Mouse (Mus musculus): ENCODE results near the gene Hoxd11. TPM values are rescaled to one million over a fixed set of nuclear protein-coding genes. Genes with fewer than 3 reads are reported as not detected.

Hoxd11 gene
- polyA plus RNA-seq, 1 experiment from 2014 or later = not detected

DNA sequence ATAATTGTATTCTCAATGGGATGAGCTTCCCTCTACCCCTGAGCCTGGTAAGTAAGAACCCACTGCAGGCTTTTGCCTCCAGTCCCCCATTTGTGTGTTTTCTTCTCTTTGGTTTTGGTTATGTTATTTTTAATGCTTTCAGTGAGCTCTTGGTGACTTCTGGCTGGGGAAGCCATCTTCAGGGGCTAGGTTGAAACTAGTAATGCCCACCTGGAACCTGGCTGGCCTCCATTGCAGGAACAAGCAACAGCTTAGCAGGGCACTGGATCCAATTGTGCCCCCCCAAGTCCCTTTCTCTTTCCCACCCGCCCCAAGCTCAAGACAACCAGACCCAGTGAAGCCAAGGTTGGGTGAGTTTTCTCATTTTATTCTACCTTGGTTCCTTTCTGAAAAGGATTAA, 16.0 kb downstream of the Hoxd11 start:
- Histone ChIP-seq H3K27me3 (ENCODE audit: control insufficient read depth, insufficient read depth, low read length) (peaks cover 71% of the 10 kb centered on the region), H3K27ac (ENCODE audit: low read length) (no peak overlapping the region)

DNA sequence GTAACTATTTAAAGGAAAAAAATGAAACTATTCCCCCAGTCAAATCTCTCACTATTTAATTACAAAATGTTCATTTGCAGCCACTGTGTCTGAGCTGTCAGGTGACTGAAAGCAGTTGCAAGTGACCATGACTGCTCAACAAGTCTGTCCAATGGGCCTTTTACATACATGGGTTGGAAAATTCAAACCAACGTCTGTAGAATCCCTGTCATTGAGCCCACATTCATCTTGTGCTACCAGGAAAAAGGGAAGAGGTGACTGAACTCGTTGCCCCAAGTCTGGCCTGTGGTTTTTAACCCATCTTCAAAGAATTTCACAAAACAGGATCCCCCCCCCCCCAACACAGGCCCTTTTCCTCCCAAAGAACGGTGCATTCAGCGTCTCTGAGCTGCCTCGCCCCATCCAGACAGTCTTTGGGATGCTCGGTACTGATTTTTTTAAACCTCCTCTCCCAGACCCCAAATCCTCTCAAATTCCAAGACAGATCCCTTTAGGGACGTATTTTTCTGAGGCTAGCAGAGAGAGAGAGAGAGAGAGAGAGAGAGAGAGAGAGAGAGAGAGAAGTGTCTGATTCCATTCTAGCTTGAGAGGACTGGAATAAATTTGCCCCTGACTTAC, 16.6 kb downstream of the Hoxd11 start:
- WGBS = 2% methylated on average over 7 of the region's 7 CpGs
- H3K9ac ChIP-seq (replicated peaks; ENCODE audit: low read depth, low read length) = no peak overlapping the region
- ATAC-seq (ENCODE audit: insufficient number of reproducible peaks, insufficient read depth, low FRiP score, low read depth) = no peak
- H3K4me3 ChIP-seq (ENCODE audit: low read depth, low read length) = no peak overlapping the region
- H3K36me3 ChIP-seq (ENCODE audit: control insufficient read depth, insufficient read depth, low read length) = no peaks in the 10 kb centered on the region
- no peaks in the 10 kb centered on the region for H3K9me3 ChIP-seq (ENCODE audit: control insufficient read depth, low read depth, low read length)
- no peak overlapping the region for H3K4me2 ChIP-seq (replicated peaks; ENCODE audit: low read depth, low read length)
- H3K27me3 ChIP-seq (ENCODE audit: control insufficient read depth, insufficient read depth, low read length) = peaks cover 76% of the 10 kb centered on the region
- H3K4me1 ChIP-seq (ENCODE audit: control insufficient read depth, insufficient read depth, low read length) = no peaks in the 10 kb centered on the region
- no peak overlapping the region for H3K27ac ChIP-seq (ENCODE audit: low read length)

More for the DNA sequence above, 16.0 kb downstream of the Hoxd11 start:
- no peaks in the 10 kb centered on the region for H3K36me3 ChIP-seq (ENCODE audit: control insufficient read depth, insufficient read depth, low read length)
- H3K4me3 ChIP-seq (ENCODE audit: low read depth, low read length) = no peak overlapping the region
- ATAC-seq (ENCODE audit: insufficient number of reproducible peaks, insufficient read depth, low FRiP score, low read depth) = no peak
- no peak overlapping the region for H3K9ac ChIP-seq (replicated peaks; ENCODE audit: low read depth, low read length)
- H3K4me2 ChIP-seq (replicated peaks; ENCODE audit: low read depth, low read length) = no peak overlapping the region
- no peaks in the 10 kb centered on the region for H3K9me3 ChIP-seq (ENCODE audit: control insufficient read depth, low read depth, low read length)
- 6% methylated on average over 1 of the region's 1 CpGs for WGBS
- H3K4me1 ChIP-seq (ENCODE audit: control insufficient read depth, insufficient read depth, low read length) = no peaks in the 10 kb centered on the region

DNA sequence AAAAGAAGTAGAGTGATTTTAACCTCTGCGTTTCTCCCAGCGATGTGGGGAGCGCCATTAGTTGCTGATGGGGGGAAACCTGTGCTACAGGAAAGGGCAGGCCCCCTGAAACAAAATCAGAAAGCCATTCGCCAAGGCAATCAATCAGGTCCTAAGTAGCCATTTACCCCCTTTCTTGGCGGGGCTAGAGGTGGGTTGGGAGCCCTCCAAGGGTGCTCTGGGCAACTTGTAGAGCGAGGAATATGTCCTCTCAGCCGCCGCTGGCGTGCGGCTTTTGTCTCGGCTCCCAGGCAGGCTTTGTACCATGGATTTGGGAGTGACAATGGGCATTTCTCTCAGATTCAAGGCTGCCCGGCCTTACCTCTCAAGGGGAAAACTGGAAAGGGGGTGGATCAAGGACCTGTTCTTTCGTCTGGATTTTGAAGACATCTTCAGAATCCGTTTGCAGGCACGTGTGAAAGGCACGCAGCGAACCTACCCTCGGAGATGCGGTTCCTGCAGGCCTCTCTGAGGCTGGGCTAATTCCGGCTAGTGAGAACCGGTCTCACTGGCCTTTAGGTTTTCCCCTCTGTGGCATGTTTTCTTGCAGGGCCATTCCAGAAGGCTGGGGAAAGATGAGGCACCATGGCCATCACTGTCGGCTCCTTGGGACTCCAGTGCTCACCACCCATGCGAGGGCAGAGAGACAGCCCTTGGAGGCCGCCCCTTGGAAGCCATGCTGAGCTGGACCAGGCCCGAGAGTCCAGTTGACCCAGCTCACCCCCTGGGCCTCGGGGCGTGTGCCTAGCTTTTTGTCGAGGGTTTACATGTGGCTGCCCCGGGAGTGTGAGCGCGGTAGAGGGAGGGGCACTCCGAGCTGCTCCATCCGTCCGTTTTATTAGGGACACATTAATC, 17.3 kb downstream of the Hoxd11 start:
- Histone ChIP-seq H3K4me1 (ENCODE audit: control insufficient read depth, insufficient read depth, low read length) (no peaks in the 10 kb centered on the region), H3K9me3 (ENCODE audit: control insufficient read depth, low read depth, low read length) (no peaks in the 10 kb centered on the region), H3K9ac (replicated peaks; ENCODE audit: low read depth, low read length) (no peak overlapping the region), H3K4me2 (replicated peaks; ENCODE audit: low read depth, low read length) (no peak overlapping the region), H3K4me3 (ENCODE audit: low read depth, low read length) (no peak overlapping the region), H3K36me3 (ENCODE audit: control insufficient read depth, insufficient read depth, low read length) (no peaks in the 10 kb centered on the region), H3K27ac (ENCODE audit: low read length) (no peak overlapping the region), H3K27me3 (ENCODE audit: control insufficient read depth, insufficient read depth, low read length) (peaks cover 73% of the 10 kb centered on the region)
- WGBS = 4% methylated on average over 34 of the region's 34 CpGs
- ATAC-seq (ENCODE audit: insufficient number of reproducible peaks, insufficient read depth, low FRiP score, low read depth) = no peak

DNA sequence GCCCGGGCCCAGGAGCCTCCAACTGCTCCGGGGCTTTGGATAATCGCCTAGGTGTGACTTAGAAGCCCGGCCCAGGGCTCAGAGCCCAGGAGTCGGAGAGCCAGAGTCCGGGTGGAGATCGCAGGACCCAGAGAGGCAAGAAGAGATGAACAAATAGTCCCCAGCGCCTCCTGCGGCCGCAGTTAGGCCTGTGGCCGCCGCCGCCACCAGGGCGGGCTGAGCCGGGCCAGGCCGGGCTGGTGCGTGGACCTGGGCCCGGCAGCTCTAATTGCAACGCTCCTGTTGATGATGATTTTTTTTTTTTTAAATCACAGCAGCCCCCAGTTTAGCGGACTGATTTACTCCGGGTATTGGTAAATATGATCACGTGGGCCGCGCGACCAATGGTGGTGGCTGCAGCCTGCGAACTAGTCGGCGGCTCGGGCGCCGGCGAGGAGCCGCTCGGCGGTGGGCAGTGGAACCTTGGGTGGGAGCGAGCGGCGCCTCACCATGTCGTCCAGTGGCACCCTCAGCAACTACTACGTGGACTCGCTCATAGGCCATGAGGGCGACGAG, 18.3 kb downstream of the Hoxd11 start, which contains the start of gene Hoxd9:
Gene Hoxd9, plus strand, starts transcription at position 161 of the 555 bp plus-strand sequence.
- no peak within 1 kb of the TSS for H3K9ac ChIP-seq (replicated peaks; ENCODE audit: low read depth, low read length)
- peak within 1 kb of the TSS; percentile 19 for H3K4me3 ChIP-seq (ENCODE audit: low read depth, low read length)
- H3K9me3 ChIP-seq (ENCODE audit: control insufficient read depth, low read depth, low read length) = no peaks in the 10 kb centered on the region
- H3K36me3 ChIP-seq (ENCODE audit: control insufficient read depth, insufficient read depth, low read length) = no peaks in the 10 kb centered on the region
- no peaks in the 10 kb centered on the region for H3K4me1 ChIP-seq (ENCODE audit: control insufficient read depth, insufficient read depth, low read length)
- H3K27me3 ChIP-seq (ENCODE audit: control insufficient read depth, insufficient read depth, low read length) = peaks cover 64% of the 10 kb centered on the region
- H3K27ac ChIP-seq (ENCODE audit: low read length) = no peak within 1 kb of the TSS
- 1% methylated on average over 43 of the region's 43 CpGs for WGBS
- H3K4me2 ChIP-seq (replicated peaks; ENCODE audit: low read depth, low read length) = peak within 1 kb of the TSS; percentile 28
- ATAC-seq (ENCODE audit: insufficient number of reproducible peaks, insufficient read depth, low FRiP score, low read depth) = no peak

DNA sequence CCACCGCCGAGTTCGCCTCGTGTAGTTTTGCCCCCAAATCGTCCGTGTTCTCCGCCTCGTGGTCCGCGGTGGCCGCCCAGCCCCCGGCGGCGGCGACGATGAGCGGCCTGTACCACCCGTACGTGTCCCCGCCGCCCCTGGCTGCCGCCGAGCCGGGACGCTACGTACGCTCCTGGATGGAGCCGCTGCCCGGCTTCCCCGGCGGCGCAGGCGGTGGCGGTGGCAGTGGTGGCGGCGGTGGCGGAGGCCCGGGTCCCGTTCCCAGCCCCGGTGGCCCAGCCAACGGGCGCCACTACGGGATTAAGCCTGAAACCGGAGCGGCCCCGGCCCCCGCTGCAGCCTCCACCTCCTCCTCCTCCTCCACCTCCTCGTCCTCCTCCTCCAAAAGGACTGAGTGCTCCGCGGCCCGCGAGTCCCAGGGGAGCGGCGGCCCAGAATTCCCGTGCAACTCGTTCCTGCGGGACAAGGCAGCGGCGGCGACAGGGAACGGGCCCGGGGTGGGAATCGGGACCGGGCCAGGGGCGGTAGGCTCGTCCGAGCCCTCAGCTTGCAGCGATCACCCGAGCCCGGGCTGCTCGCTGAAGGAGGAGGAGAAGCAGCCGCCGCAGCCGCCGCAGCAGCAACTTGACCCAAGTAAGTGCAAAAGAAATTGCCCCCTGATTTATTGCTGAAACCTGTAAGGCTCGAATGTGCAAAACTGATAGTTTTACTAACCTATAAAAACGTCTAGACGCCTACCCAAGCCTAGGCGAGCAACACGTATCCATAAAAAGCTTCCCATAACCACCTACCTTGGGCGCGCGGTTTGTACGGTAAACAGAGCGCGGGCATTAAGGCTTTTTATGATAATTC, 19.1 kb downstream of the Hoxd11 start:
- no peak overlapping the region for H3K27ac ChIP-seq (ENCODE audit: low read length)
- peaks cover 67% of the 10 kb centered on the region for H3K27me3 ChIP-seq (ENCODE audit: control insufficient read depth, insufficient read depth, low read length)
- no peak; the same call in 1 of the 2 replicates for ATAC-seq (ENCODE audit: insufficient number of reproducible peaks, insufficient read depth, low FRiP score, low read depth)
- no peak overlapping the region for H3K9ac ChIP-seq (replicated peaks; ENCODE audit: low read depth, low read length)
- H3K9me3 ChIP-seq (ENCODE audit: control insufficient read depth, low read depth, low read length) = no peaks in the 10 kb centered on the region
- H3K4me1 ChIP-seq (ENCODE audit: control insufficient read depth, insufficient read depth, low read length) = no peaks in the 10 kb centered on the region
- under 1% methylated on average over 66 of the region's 86 CpGs for WGBS
- H3K36me3 ChIP-seq (ENCODE audit: control insufficient read depth, insufficient read depth, low read length) = no peaks in the 10 kb centered on the region
- H3K4me2 ChIP-seq (replicated peaks; ENCODE audit: low read depth, low read length) = peak overlapping the region; percentile 28
- H3K4me3 ChIP-seq (ENCODE audit: low read depth, low read length) = peak overlapping the region; percentile 19

DNA sequence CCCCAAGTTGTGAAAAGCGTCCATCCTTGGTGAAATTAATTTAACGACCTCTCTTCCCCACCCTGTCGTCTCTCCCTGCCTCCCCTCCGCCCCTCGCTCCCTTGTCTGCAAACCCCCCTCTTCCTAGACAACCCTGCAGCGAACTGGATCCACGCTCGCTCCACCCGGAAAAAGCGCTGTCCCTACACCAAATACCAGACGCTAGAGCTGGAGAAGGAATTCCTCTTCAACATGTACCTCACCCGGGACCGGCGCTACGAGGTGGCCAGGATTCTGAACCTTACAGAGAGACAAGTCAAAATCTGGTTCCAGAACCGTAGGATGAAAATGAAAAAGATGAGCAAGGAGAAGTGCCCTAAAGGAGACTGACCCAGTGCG, 19.7 kb downstream of the Hoxd11 start:
- no peaks in the 10 kb centered on the region for H3K36me3 ChIP-seq (ENCODE audit: control insufficient read depth, insufficient read depth, low read length)
- H3K4me2 ChIP-seq (replicated peaks; ENCODE audit: low read depth, low read length) = no peak overlapping the region
- no peaks in the 10 kb centered on the region for H3K4me1 ChIP-seq (ENCODE audit: control insufficient read depth, insufficient read depth, low read length)
- H3K9me3 ChIP-seq (ENCODE audit: control insufficient read depth, low read depth, low read length) = no peaks in the 10 kb centered on the region
- WGBS = under 1% methylated on average over 17 of the region's 17 CpGs
- H3K4me3 ChIP-seq (ENCODE audit: low read depth, low read length) = no peak overlapping the region
- H3K27me3 ChIP-seq (ENCODE audit: control insufficient read depth, insufficient read depth, low read length) = peaks cover 68% of the 10 kb centered on the region
- H3K27ac ChIP-seq (ENCODE audit: low read length) = no peak overlapping the region
- no peak for ATAC-seq (ENCODE audit: insufficient number of reproducible peaks, insufficient read depth, low FRiP score, low read depth)
- no peak overlapping the region for H3K9ac ChIP-seq (replicated peaks; ENCODE audit: low read depth, low read length)

DNA sequence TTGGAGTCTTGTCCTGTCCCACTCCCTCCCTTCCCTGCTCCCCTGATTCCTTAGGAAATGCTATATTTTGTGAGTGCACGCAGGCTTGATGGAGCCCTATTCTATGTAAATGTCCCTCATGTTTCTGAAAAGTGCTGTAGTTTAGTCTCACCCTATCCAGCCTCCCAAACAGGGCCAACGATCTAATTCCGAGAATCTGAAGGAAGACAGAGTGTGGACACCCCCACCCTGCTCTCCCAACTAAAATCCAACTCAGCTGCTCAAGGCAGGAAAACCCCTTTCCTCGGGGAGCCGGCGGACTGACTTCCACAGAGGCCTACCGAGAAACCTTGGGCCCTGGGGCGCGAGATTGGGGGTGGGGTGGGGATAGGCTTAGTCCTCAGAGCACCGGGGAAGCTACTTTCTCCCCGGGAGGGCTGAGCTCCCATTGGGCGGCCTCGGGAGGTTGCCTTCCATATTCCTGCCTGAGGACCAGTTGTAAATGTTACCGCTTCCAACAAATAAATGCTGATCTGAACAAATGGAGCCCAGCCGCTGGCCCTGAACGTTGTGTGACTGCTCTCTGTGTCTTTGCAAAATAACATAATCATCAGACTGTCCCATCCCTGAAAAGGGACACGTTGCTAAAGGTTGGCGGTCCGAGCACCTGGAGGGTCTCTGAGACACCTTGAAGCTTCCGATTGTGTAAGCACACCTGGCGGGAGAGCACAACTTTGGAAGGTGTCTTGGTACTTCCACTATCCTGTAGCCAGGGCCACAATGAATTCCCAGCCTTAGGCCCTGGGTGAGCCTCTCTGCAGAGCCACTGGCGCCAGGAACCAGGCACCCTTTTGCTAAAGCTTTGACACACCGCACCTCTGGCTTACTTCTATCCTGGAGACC, 20.5 kb downstream of the Hoxd11 start:
- ATAC-seq (ENCODE audit: insufficient number of reproducible peaks, insufficient read depth, low FRiP score, low read depth) = no peak
- Histone ChIP-seq H3K27ac (ENCODE audit: low read length) (no peak overlapping the region), H3K27me3 (ENCODE audit: control insufficient read depth, insufficient read depth, low read length) (peaks cover 67% of the 10 kb centered on the region), H3K4me1 (ENCODE audit: control insufficient read depth, insufficient read depth, low read length) (peaks cover 1% of the 10 kb centered on the region; the same call in 1 of the 2 replicates), H3K36me3 (ENCODE audit: control insufficient read depth, insufficient read depth, low read length) (no peaks in the 10 kb centered on the region), H3K9me3 (ENCODE audit: control insufficient read depth, low read depth, low read length) (no peaks in the 10 kb centered on the region), H3K9ac (replicated peaks; ENCODE audit: low read depth, low read length) (no peak overlapping the region), H3K4me2 (replicated peaks; ENCODE audit: low read depth, low read length) (no peak overlapping the region), H3K4me3 (ENCODE audit: low read depth, low read length) (no peak overlapping the region)
- 5% methylated on average over 23 of the region's 23 CpGs for WGBS

All from stomach, embryonic 14.5 days (tissue).